In the genomic region with DNA sequence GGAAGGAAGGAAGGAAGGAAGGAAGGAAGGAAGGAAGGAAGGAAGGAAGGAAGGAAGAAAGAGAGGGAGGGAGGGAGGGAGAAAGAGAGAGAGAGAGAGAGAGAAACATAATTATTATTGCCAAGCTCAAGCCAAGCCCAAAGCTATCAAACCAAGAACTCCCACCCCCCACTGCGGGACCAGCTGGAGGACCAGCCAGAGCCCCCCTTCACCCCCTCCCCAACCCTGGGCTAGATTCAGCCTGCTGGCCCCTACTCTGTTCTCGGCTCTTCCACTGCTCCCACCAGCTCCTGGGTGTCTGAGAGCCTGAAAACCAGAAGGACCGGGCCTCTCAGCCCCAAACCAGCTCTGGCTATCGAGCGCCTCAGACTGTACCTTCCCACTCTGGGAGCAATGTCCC, we compare ENCODE assay signal across 18 mouse cellular contexts.
DNase-seq lines count a peak whose midpoint lies in the region; ATAC-seq and TF ChIP-seq lines count a peak whose summit lies in the region.
"Had no signal": no experiment of that assay in that cellular context is flagged by ENCODE, and none has a peak within 500 bp of the region (broad histone marks: within the 10 kb centered on the region; RNA-seq: fewer than 3 reads in every experiment).

No protein-coding gene starts in this region.

- H3K27ac ChIP-seq in hindbrain, embryonic 14.5 days, result no peak overlapping the region
- H3K27ac ChIP-seq in hindbrain, postnatal 0 days, result no peak overlapping the region
- H3K27ac ChIP-seq: embryonic facial prominence, embryonic 10.5 days; embryonic facial prominence, embryonic 12.5 days; forebrain, embryonic 10.5 days; forebrain, embryonic 12.5 days had no signal

- H3K9ac ChIP-seq in hindbrain, embryonic 14.5 days, result no peak overlapping the region
- H3K9ac ChIP-seq in hindbrain, postnatal 0 days (replicated peaks; ENCODE audit: low read length), result no peak overlapping the region
- H3K9ac ChIP-seq: embryonic facial prominence, embryonic 12.5 days; forebrain, embryonic 12.5 days had no signal

- no peaks in the 10 kb centered on the region for H3K36me3 ChIP-seq in hindbrain, embryonic 14.5 days (replicated peaks; ENCODE audit: control insufficient read depth, insufficient read depth)
- H3K36me3 ChIP-seq in hindbrain, postnatal 0 days (ENCODE audit: insufficient read depth, low read length), result no peaks in the 10 kb centered on the region
- H3K36me3 ChIP-seq: embryonic facial prominence, embryonic 10.5 days; embryonic facial prominence, embryonic 12.5 days; forebrain, embryonic 10.5 days; forebrain, embryonic 12.5 days had no signal

- no peak for TF ChIP-seq CTCF in hindbrain, postnatal 0 days (IDR thresholded peaks at IDR 0.05; ENCODE audit: low read depth)

- peak; percentile 68 to 74 for DNase-seq in cerebellum, postnatal 14 days
- no peak for DNase-seq in cerebellum, adult 9-10 months
- no peak for DNase-seq in hindbrain, embryonic 14.5 days (ENCODE audit: low spot score)
- DNase-seq in hindbrain, postnatal 0 days (ENCODE audit: low spot score), result no peak
- DNase-seq in adrenal gland, postnatal 14 days, result no peak
- DNase-seq: adrenal gland, adult 2 months; adrenal gland, postnatal 10 days; adrenal gland, postnatal 36 days; cerebellum, adult 11-12 months; cerebellum, adult 2 months; cerebellum, adult 9-11 months had no signal

- H3K9me3 ChIP-seq in hindbrain, embryonic 14.5 days (ENCODE audit: control insufficient read depth, low read length), result no peaks in the 10 kb centered on the region
- no peaks in the 10 kb centered on the region for H3K9me3 ChIP-seq in hindbrain, postnatal 0 days (ENCODE audit: low read length)
- H3K9me3 ChIP-seq: embryonic facial prominence, embryonic 10.5 days; embryonic facial prominence, embryonic 12.5 days; forebrain, embryonic 10.5 days; forebrain, embryonic 12.5 days had no signal

- 90% methylated on average over 5 of the region's 5 CpGs for WGBS in hindbrain, embryonic 14.5 days
- 80% methylated on average over 5 of the region's 5 CpGs for WGBS in hindbrain, postnatal 0 days

- no peak overlapping the region for H3K4me2 ChIP-seq in hindbrain, embryonic 14.5 days (replicated peaks)
- no peak overlapping the region for H3K4me2 ChIP-seq in hindbrain, postnatal 0 days (ENCODE audit: low read depth, low read length)
- H3K4me2 ChIP-seq: embryonic facial prominence, embryonic 12.5 days; forebrain, embryonic 12.5 days had no signal

- no peaks in the 10 kb centered on the region for H3K4me1 ChIP-seq in hindbrain, embryonic 14.5 days (replicated peaks; ENCODE audit: control insufficient read depth, insufficient read depth, low read length)
- no peaks in the 10 kb centered on the region for H3K4me1 ChIP-seq in hindbrain, postnatal 0 days (ENCODE audit: insufficient read depth, low read length)
- H3K4me1 ChIP-seq: embryonic facial prominence, embryonic 10.5 days; embryonic facial prominence, embryonic 12.5 days; forebrain, embryonic 10.5 days; forebrain, embryonic 12.5 days had no signal

- ATAC-seq in hindbrain, embryonic 14.5 days (ENCODE audit: low FRiP score), result 0 out of 2 replicates have a peak, but pooled peaks have one; percentile 8
- ATAC-seq in hindbrain, postnatal 0 days, result no peak
- ATAC-seq in erythroid progenitor cell, adult 5-6 weeks (replicated peaks; ENCODE audit: low FRiP score, poor library complexity, severe bottlenecking), result 0 out of 2 replicates have a peak, but pooled peaks have one; percentile 19
- ATAC-seq: forebrain, embryonic 14.5 days; forebrain, embryonic 16.5 days had no signal

- H3K4me3 ChIP-seq in hindbrain, embryonic 14.5 days (replicated peaks; ENCODE audit: low read length), result no peak overlapping the region
- H3K4me3 ChIP-seq in hindbrain, postnatal 0 days (ENCODE audit: low read length), result no peak overlapping the region
- H3K4me3 ChIP-seq: embryonic facial prominence, embryonic 10.5 days; embryonic facial prominence, embryonic 12.5 days; forebrain, embryonic 10.5 days; forebrain, embryonic 12.5 days had no signal

- no peaks in the 10 kb centered on the region for H3K27me3 ChIP-seq in hindbrain, embryonic 14.5 days (ENCODE audit: control insufficient read depth, insufficient read depth, low read length)
- no peaks in the 10 kb centered on the region for H3K27me3 ChIP-seq in hindbrain, postnatal 0 days (ENCODE audit: insufficient read depth, low read length)
- H3K27me3 ChIP-seq: embryonic facial prominence, embryonic 12.5 days; forebrain, embryonic 12.5 days had no signal

Comparison
In these comparisons a context has a peak if more than half of its experiments do, and no peak if none do; other contexts are left out.
1. DNase-seq: peak in cerebellum, postnatal 14 days (2 of 2); none in cerebellum, adult 9-10 months (single experiment), hindbrain, embryonic 14.5 days (single experiment), hindbrain, postnatal 0 days (single experiment) and adrenal gland, postnatal 14 days (single experiment).